Mouse (Mus musculus) kidney, postnatal 0 days (tissue): ENCODE results near the gene Cars2. TPM values are rescaled to one million over a fixed set of nuclear protein-coding genes. Genes with fewer than 3 reads are reported as not detected.

ENCODE experiments used
- ATAC-seq: fragments of 200-750 bp; cut with Nextera tagmentation; replicated peaks from 2 replicates; pipeline ENCODE4 v1.8.0; 2017; ENCODE audit warnings: low read depth, moderate number of reproducible peaks, moderate TSS enrichment, moderate library complexity; ENCODE audit not compliant: low FRiP score
- DNase-seq: peaks from one replicate; pipeline ENCODE4 v3.0.0-alpha.2; 2016; ENCODE audit warnings: low spot score
- H3K27ac ChIP-seq: fragments of 300-500 bp; sonication (generic); 2 replicates; pipeline ENCODE4 v1.5.1; 2014; ENCODE audit warnings: mild to moderate bottlenecking
- H3K27me3 ChIP-seq: fragments of 300-500 bp; sonication (generic); 2 replicates; pipeline ENCODE4 v1.6.1; 2014; ENCODE audit warnings: low read length, mixed read lengths; ENCODE audit not compliant: insufficient read depth
- H3K36me3 ChIP-seq: fragments of 300-500 bp; sonication (generic); 2 replicates; pipeline ENCODE4 v1.6.1; 2014; ENCODE audit warnings: low read length, mixed read lengths; ENCODE audit not compliant: insufficient read depth
- H3K4me1 ChIP-seq: fragments of 300-500 bp; sonication (generic); replicated peaks from 2 replicates; pipeline ENCODE4 v1.6.1; 2014; ENCODE audit warnings: antibody characterized with exemption, low read length, mixed read lengths; ENCODE audit not compliant: insufficient read depth
- H3K4me2 ChIP-seq: fragments of 300-500 bp; sonication (generic); 2 replicates; pipeline ENCODE4 v1.6.1; 2014; ENCODE audit warnings: mild to moderate bottlenecking, low read length, moderate library complexity, mixed read lengths
- H3K4me3 ChIP-seq: fragments of 300-500 bp; sonication (generic); replicated peaks from 2 replicates; pipeline ENCODE4 v1.5.1; 2014; ENCODE audit warnings: low read depth, low read length
- H3K9ac ChIP-seq: fragments of 300-500 bp; sonication (generic); 2 replicates; pipeline ENCODE4 v1.6.1; 2014; ENCODE audit warnings: low read depth, low read length
- H3K9me3 ChIP-seq: fragments of 300-500 bp; sonication (generic); replicated peaks from 2 replicates; pipeline ENCODE4 v1.6.1; 2016; ENCODE audit warnings: low read length, inconsistent platforms, mixed read lengths
- CTCF ChIP-seq: IDR thresholded peaks from 2 replicates; pipeline ENCODE4 v1.5.1; 2016; ENCODE audit warnings: antibody characterized with exemption, low read depth, mild to moderate bottlenecking, moderate library complexity
- WGBS: fragments of 180-500 bp; shearing (Covaris S2); extraction: QIAGEN DNeasy Blood & Tissue Kit; methylation state at CpG from one replicate; pipeline ENCODE4 v1.1.7; 2014; 5-methylcytosine and 5-hydroxymethylcytosine counted together
- polyA plus RNA-seq: library from polyadenylated mRNA; unstranded; fragments of >200 nt; fragmentation: Nextera tagmentation; extraction: Ambion mirVana; gene quantifications from 2 replicates; pipeline ENCODE4 v1.2.1, GENCODE M21; 2015

Cars2 gene
- polyA plus RNA-seq, 1 experiment from 2014 or later: 16.7 TPM

- H3K27ac ChIP-seq: no peak overlapping the region
- DNase-seq: peak; percentile 65
- no peaks in the 10 kb centered on the region for H3K9me3 ChIP-seq
- H3K4me2 ChIP-seq: peak overlapping the region; percentile 59
- H3K9ac ChIP-seq: no peak overlapping the region
- 21% methylated on average over 7 of the region's 7 CpGs for WGBS
- ATAC-seq: no peak
- 0 out of 2 replicates have a peak, but pooled peaks cover 3% of the 10 kb centered on the region for H3K36me3 ChIP-seq
- no peaks in the 10 kb centered on the region for H3K27me3 ChIP-seq
- peak; percentile 71 for TF ChIP-seq CTCF
- H3K4me3 ChIP-seq: peak overlapping the region; percentile 52; the same call in 1 of the 2 replicates
- H3K4me1 ChIP-seq: peaks cover 8% of the 10 kb centered on the region; the same call in 1 of the 2 replicates
These were observed 877 bp downstream of the Cars2 start for GRCm38 (mm10) chr8:11549706-11550105.

- WGBS: 64% methylated on average over 6 of the region's 6 CpGs
- DNase-seq: no peak
These were observed 3.5 kb downstream of the Cars2 start for GRCm38 (mm10) chr8:11547063-11547462.

GRCm38 (mm10) chr8:11544386-11544785 lies 6.2 kb downstream of the Cars2 start:
- ATAC-seq (no peak), DNase-seq (no peak)
- 47% methylated on average over 3 of the region's 3 CpGs for WGBS
- H3K4me3 ChIP-seq: no peak overlapping the region
- H3K27ac ChIP-seq: no peak overlapping the region
- peak; percentile 67 for TF ChIP-seq CTCF
- H3K4me1 ChIP-seq: no peaks in the 10 kb centered on the region
- 0 out of 2 replicates have a peak, but pooled peaks cover 17% of the 10 kb centered on the region for H3K36me3 ChIP-seq
- H3K9me3 ChIP-seq: no peaks in the 10 kb centered on the region
- no peak overlapping the region for H3K9ac ChIP-seq
- H3K27me3 ChIP-seq: no peaks in the 10 kb centered on the region
- H3K4me2 ChIP-seq: no peak overlapping the region

More at GRCm38 (mm10) chr8:11547063-11547462, 3.5 kb downstream of the Cars2 start:
- no peaks in the 10 kb centered on the region for H3K9me3 ChIP-seq
- TF ChIP-seq CTCF: peak; percentile 61
- ATAC-seq: no peak
- H3K4me1 ChIP-seq: peaks cover 4% of the 10 kb centered on the region; the same call in 1 of the 2 replicates
- no peak overlapping the region for H3K9ac ChIP-seq
- H3K4me3 ChIP-seq: no peak overlapping the region
- no peaks in the 10 kb centered on the region for H3K27me3 ChIP-seq
- no peak overlapping the region for H3K4me2 ChIP-seq
- 0 out of 2 replicates have a peak, but pooled peaks cover 9% of the 10 kb centered on the region for H3K36me3 ChIP-seq
- no peak overlapping the region for H3K27ac ChIP-seq

- Histone ChIP-seq H3K4me3 (no peak overlapping the region), H3K4me1 (no peaks in the 10 kb centered on the region), H3K9ac (no peak overlapping the region), H3K27me3 (no peaks in the 10 kb centered on the region), H3K9me3 (no peaks in the 10 kb centered on the region), H3K36me3 (0 out of 2 replicates have a peak, but pooled peaks cover 19% of the 10 kb centered on the region), H3K4me2 (no peak overlapping the region), H3K27ac (no peak overlapping the region)
- 76% methylated on average over 4 of the region's 4 CpGs for WGBS
- DNase-seq (no peak), ATAC-seq (no peak)
- TF ChIP-seq CTCF: no peak
These were observed 7.7 kb downstream of the Cars2 start for GRCm38 (mm10) chr8:11542866-11543265.

GRCm38 (mm10) chr8:11542031-11542430 lies 8.6 kb downstream of the Cars2 start:
- ATAC-seq (0 out of 2 replicates have a peak, but pooled peaks have one; percentile 15), DNase-seq (no peak)
- no peaks in the 10 kb centered on the region for H3K9me3 ChIP-seq
- H3K27ac ChIP-seq: no peak overlapping the region
- H3K4me2 ChIP-seq: no peak overlapping the region
- no peak for TF ChIP-seq CTCF
- H3K4me1 ChIP-seq: no peaks in the 10 kb centered on the region
- H3K9ac ChIP-seq: no peak overlapping the region
- no peaks in the 10 kb centered on the region for H3K27me3 ChIP-seq
- no peak overlapping the region for H3K4me3 ChIP-seq
- peaks cover 23% of the 10 kb centered on the region; the same call in 1 of the 2 replicates for H3K36me3 ChIP-seq
- 79% methylated on average over 12 of the region's 12 CpGs for WGBS

- Histone ChIP-seq H3K4me3 (no peak overlapping the region), H3K9me3 (no peaks in the 10 kb centered on the region), H3K9ac (no peak overlapping the region), H3K36me3 (peaks cover 22% of the 10 kb centered on the region; the same call in 1 of the 2 replicates), H3K27ac (no peak overlapping the region), H3K27me3 (no peaks in the 10 kb centered on the region), H3K4me2 (no peak overlapping the region), H3K4me1 (no peaks in the 10 kb centered on the region)
- ATAC-seq (no peak), DNase-seq (no peak)
- WGBS: 96% methylated on average over 8 of the region's 8 CpGs
- no peak for TF ChIP-seq CTCF
These were observed 10.4 kb downstream of the Cars2 start for GRCm38 (mm10) chr8:11540182-11540581.

- Histone ChIP-seq H3K4me1 (no peaks in the 10 kb centered on the region), H3K27ac (no peak overlapping the region), H3K9me3 (no peaks in the 10 kb centered on the region), H3K36me3 (peaks cover 25% of the 10 kb centered on the region; the same call in 1 of the 2 replicates), H3K9ac (no peak overlapping the region), H3K27me3 (no peaks in the 10 kb centered on the region), H3K4me3 (no peak overlapping the region), H3K4me2 (no peak overlapping the region)
- DNase-seq (no peak), ATAC-seq (no peak)
- 89% methylated on average over 4 of the region's 4 CpGs for WGBS
- no peak for TF ChIP-seq CTCF
These were observed 11.5 kb downstream of the Cars2 start for GRCm38 (mm10) chr8:11539049-11539448.
